Mouse (Mus musculus) cerebellum, adult 18-20 months (tissue): ENCODE measurements around the gene Jdp2.

Experiments
- DNase-seq, 2 experiments: peaks; one replicate each; pipeline ENCODE4 v3.0.0; 2021

Gene Jdp2

DNA sequence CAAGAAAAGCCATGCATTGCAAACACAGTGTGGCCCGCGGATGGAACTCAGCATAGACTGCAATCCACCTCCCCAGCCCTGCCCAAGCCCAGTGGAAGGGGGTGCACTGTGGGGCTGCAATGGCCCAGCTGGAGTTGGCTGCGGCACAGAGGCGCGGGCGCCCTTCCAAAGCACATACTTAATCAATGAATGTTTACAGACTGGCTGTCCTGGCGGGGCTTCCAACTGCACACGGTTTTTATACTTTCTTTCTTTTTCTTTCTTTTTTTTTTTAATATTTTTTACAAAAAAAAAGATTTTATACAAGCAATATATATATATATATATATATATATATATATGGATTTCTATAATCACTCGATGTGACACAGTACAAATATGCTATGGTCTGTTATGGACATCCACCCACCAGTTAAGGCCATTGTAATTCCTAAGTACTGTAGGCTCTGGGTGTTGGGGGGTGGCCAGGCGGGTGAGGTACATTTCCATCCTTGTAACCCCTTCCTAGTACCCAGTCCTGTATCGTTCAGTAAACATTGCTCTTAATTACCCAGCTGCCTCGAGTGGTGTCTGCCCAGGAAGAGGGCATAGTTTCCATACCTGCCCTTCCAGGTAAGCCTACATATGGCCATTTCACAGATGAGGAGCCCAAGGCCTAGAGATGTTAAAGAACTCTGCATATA, 40.6 kb downstream of the Jdp2 start:
- DNase-seq: peak; percentile 35 to 43

DNA sequence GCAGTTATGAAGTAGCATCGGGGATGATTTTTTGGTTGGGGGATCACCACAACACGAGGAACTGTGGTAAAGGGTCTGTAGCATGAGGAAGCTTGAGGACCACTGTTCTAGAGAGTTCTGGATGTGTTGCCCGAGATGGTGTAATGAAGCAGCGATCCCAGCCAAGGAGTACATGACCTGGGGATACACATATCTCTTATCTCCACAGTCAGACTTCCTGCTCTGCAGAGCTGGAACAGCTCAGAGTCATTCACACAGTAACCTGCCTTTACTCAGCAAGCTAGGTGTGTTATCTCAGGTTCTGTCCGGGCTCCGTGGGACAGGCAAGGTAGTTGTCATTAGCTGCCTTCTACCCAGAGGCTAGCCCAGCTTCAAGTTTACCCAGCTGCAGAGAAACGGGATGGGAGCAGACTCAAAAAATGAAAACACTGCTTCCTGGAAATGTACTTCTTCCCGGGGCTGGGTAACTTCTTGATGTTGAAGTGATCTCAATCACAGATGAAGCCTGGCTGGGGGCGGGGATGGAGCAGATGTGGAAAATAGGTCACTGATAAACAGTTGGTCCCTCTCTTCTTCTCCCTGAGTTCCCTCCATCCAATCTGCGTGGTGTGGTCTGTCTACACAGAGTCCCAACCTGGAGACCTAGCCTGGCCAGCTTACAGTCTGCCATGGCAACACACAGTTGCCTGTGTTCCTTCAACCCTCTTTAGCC, 42.2 kb downstream of the Jdp2 start:
- no peak for DNase-seq

GRCm38 (mm10) chr12:85641564-85641931, 42.7 kb downstream of the Jdp2 start:
- no peak for DNase-seq

GRCm38 (mm10) chr12:85643735-85644134, 44.9 kb downstream of the Jdp2 start:
- DNase-seq: no peak

DNA sequence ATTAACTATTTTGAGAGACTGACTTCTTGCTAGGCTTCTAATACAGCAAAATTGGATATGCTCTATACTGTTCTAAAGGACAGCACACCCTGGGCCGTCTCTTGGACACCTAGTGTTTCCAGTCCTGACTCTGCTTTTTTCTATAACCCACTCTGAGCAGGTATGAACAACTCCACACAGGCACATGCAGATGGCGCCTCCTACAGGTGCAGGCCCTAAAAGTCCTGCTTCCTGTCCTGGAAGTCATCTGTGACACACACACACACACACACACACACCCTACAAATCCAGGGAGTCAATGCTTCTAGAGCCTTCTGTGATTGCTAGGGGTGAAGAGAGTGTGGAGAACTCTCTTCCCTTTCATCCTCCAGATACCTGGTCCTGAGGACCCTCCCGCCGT, 46.8 kb downstream of the Jdp2 start:
- DNase-seq: peak; percentile 43 to 56

DNA sequence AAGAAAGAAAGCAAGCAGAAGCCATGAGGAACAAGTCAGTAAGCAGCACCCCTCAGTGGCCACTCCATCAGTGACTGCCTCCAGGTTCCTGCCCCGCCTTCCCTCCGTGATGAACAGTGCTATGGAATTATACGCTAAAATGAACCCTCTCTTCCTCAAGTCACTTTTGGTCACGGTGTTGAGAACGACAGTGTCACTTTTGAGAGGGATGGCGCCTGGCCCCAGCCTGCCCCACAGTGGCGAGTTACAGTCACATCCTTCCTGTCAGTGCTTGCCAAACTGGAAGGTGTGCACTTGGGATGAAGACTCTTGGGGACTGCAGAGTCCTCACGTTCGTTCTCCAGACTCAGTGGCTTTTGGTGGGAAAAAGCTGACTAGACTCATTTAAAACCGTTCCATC, 48.5 kb downstream of the Jdp2 start:
- DNase-seq: peak; percentile 27 to 35

GRCm38 (mm10) chr12:85647955-85648354, 49.1 kb downstream of the Jdp2 start:
- no peak for DNase-seq

- no peak for DNase-seq
Observed at GRCm38 (mm10) chr12:85659319-85659718, 60.5 kb downstream of the Jdp2 start.

GRCm38 (mm10) chr12:85660855-85661254, 62.0 kb downstream of the Jdp2 start:
- DNase-seq: no peak

- peak in 1 of 2 experiments; percentile 10 for DNase-seq
Observed at GRCm38 (mm10) chr12:85662232-85662631, 63.4 kb downstream of the Jdp2 start.

DNA sequence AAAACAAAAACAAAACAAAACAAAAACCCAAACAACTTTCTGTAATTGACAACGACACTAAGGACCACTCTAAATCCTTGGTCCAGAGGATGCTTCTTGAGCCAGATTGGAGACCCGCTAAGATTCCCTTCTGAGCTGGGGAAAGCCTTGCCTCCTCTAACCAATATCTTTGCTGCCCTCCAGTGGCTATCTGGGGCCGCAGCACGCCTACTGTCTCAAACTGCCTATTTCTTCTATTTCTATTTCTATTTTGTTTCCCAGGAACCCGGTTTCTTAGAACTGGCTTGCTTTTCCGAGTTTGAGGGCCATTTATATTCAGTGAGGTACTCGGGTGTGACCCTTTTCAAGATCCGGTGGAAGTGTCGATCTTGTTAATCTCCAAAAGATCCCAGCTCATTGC, 64.1 kb downstream of the Jdp2 start:
- DNase-seq: peak; percentile 76 to 79

GRCm38 (mm10) chr12:85666112-85666511, 67.3 kb downstream of the Jdp2 start:
- no peak for DNase-seq

GRCm38 (mm10) chr12:85667071-85667470, 68.2 kb downstream of the Jdp2 start:
- no peak for DNase-seq

DNA sequence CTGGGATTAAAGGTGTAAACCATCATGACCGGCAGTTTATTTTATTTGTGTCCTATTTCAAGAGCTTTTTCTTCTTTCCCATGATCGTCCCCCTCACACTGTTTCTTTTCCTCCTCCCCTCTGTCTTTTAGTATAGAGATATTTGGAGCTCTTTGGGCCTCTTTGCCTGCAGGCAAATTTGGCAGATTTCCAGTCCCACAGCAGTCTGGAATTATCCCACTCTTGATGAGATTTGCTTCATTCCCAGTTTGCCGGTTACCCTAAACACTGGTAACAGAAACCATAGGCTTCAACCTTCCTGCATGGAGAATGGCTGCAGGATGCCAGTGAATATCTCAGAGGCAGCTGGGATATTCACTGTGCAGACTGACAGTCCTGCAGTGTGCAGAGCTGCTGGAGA, 69.9 kb downstream of the Jdp2 start:
- no peak for DNase-seq

- DNase-seq: no peak
Observed at GRCm38 (mm10) chr12:85670080-85670479, 71.3 kb downstream of the Jdp2 start.

DNA sequence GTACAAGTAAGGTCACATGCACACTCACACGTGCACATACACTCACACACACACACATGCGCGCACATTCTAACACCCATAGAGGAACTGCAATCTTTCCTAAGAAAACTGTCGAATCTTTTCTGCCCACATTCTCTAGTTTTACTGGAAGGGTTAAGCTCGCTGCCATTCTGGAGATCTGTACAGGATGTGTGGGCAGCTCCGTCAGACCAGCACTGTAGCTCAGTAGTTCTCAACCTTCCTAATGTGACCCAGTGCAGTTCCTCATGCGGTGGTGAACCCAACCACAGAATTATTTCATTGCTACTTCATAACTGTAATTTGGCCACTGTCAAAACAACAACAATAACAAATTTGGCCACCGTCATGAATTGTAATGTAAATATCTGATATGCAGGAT, 75.1 kb downstream of the Jdp2 start:
- DNase-seq: no peak

- DNase-seq: no peak
Observed at GRCm38 (mm10) chr12:85679117-85679516, 80.3 kb downstream of the Jdp2 start.

- DNase-seq: no peak
Observed at GRCm38 (mm10) chr12:85679808-85680207, 81.0 kb downstream of the Jdp2 start.

DNA sequence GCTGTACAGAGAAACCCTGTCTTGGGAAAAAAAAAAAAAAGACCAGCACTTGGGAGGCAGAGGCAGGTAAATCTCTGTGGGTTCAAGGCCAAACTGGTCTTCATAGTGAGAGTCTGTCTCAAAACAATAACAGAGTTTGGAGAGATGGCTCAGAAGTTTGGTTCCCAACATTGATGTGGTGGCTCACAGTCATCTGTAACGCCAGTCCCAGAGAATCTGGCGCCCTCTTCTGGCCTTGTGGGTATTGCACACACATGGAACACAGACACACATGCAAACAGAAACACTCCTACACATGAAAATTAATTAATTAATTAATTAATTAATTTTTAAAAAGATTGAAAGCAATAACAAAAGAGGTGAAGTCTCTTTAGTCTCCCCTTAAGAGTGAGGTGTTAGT, 83.5 kb downstream of the Jdp2 start:
- no peak for DNase-seq

GRCm38 (mm10) chr12:85684411-85685275, 85.8 kb downstream of the Jdp2 start:
- no peak for DNase-seq

GRCm38 (mm10) chr12:85686466-85687216, 87.8 kb downstream of the Jdp2 start, which contains the start of gene Batf:
Batf (plus strand) TSS chr12:85686669.
- no peak for DNase-seq

- DNase-seq: no peak
Observed at GRCm38 (mm10) chr12:85687217-85687533, 88.3 kb downstream of the Jdp2 start.

DNA sequence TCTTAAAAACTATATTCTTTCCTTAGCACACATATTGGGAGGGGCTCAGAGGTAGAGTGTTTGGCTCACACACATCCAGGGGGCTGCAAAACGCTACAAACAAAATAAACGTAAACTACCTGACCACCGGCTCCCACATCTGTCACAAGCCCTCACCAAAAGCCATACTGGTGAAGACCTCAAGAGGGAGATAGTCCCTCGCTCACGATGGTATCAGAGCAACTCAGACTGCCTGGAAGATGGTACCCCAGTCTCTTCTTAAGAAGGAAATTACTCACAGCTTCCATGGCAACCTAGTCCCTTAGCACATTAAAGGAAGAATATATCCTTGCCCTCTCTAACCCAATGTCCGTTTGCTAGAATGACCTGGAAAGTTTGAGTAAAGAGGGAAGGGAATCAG, 89.0 kb downstream of the Jdp2 start:
- no peak for DNase-seq
